Mouse (Mus musculus) embryo, embryonic 11.5 days (tissue): Measurements from ENCODE around the gene Fcor.

ENCODE experiments used
- DNase-seq: peaks from one replicate; pipeline ENCODE4 v3.0.0-alpha.2; 2012; ENCODE audit warnings: low read depth, low spot score

The Fcor gene

GRCm38 (mm10) chr8:3674671-3675070 lies 2.5 kb upstream of the Fcor start:
- no peak for DNase-seq

GRCm38 (mm10) chr8:3670388-3670787 lies 1.8 kb downstream of the Fcor start:
- no peak for DNase-seq

GRCm38 (mm10) chr8:3665507-3665906 lies 6.7 kb downstream of the Fcor start, which contains the start of gene Mcemp1:
Gene Mcemp1 (plus strand): TSS chr8:3665754.
- DNase-seq: no peak

- DNase-seq: no peak
Measured at GRCm38 (mm10) chr8:3664405-3664804, 7.8 kb downstream of the Fcor start.

- no peak for DNase-seq
Measured at GRCm38 (mm10) chr8:3660889-3661288, 11.3 kb downstream of the Fcor start.

- DNase-seq: no peak
Measured at GRCm38 (mm10) chr8:3656725-3657381, 15.3 kb downstream of the Fcor start.

- DNase-seq: no peak
Measured at GRCm38 (mm10) chr8:3655526-3655925, 16.6 kb downstream of the Fcor start, which contains the start of gene Retn. Gene Retn (plus strand): TSS chr8:3655770.

GRCm38 (mm10) chr8:3654726-3655508 lies 17.2 kb downstream of the Fcor start:
- DNase-seq: no peak

- DNase-seq: no peak
Measured at GRCm38 (mm10) chr8:3652845-3653244, 19.3 kb downstream of the Fcor start.

- DNase-seq: peak; percentile 9
Measured at GRCm38 (mm10) chr8:3648990-3649389, 23.2 kb downstream of the Fcor start.

- no peak for DNase-seq
Measured at GRCm38 (mm10) chr8:3648268-3648667, 23.9 kb downstream of the Fcor start.

GRCm38 (mm10) chr8:3647561-3647960 lies 24.6 kb downstream of the Fcor start:
- DNase-seq: no peak

- no peak for DNase-seq
Measured at GRCm38 (mm10) chr8:3646824-3647531, 25.2 kb downstream of the Fcor start.

- DNase-seq: peak; percentile 2
Measured at GRCm38 (mm10) chr8:3645804-3646203, 26.4 kb downstream of the Fcor start.

GRCm38 (mm10) chr8:3631478-3631875 lies 40.7 kb downstream of the Fcor start:
- DNase-seq: no peak

- DNase-seq: peak; percentile 49
Measured at GRCm38 (mm10) chr8:3630647-3631477, 41.3 kb downstream of the Fcor start, which contains the start of gene Stxbp2. Gene Stxbp2 (plus strand): TSS chr8:3630955.

- no peak for DNase-seq
Measured at GRCm38 (mm10) chr8:3628014-3628413, 44.1 kb downstream of the Fcor start.

GRCm38 (mm10) chr8:3626971-3627370 lies 45.2 kb downstream of the Fcor start:
- DNase-seq: no peak

- DNase-seq: no peak
Measured at GRCm38 (mm10) chr8:3625445-3625844, 46.7 kb downstream of the Fcor start, which contains the start of gene Pcp2. Gene Pcp2 (minus strand): TSS chr8:3625545.

GRCm38 (mm10) chr8:3622119-3622518 lies 50.0 kb downstream of the Fcor start:
- no peak for DNase-seq
